22 mouse cellular contexts compared by ENCODE assay signal in genomic region chr13:31622371-31622770, GRCm38 (mm10). TPM values are rescaled to one million over a fixed set of nuclear protein-coding genes. Genes with fewer than 3 reads are reported as not detected.
DNase-seq lines count a peak whose midpoint lies in the region; ATAC-seq and TF ChIP-seq lines count a peak whose summit lies in the region.
"Had no signal": no experiment of that assay in that cellular context is flagged by ENCODE, and none has a peak within 500 bp of the region (broad histone marks: within the 10 kb centered on the region; RNA-seq: fewer than 3 reads in every experiment).

No protein-coding gene starts in this region.

- H3K4me2 ChIP-seq in limb, embryonic 11.5 days (ENCODE audit: low read depth, severe bottlenecking) = no peak overlapping the region
- H3K4me2 ChIP-seq in embryonic facial prominence, embryonic 14.5 days (ENCODE audit: low read depth, low read length) = 0 out of 2 replicates have a peak overlapping the region, but pooled peaks have one; percentile 18
- 0 out of 2 replicates have a peak overlapping the region, but pooled peaks have one; percentile 13 for H3K4me2 ChIP-seq in intestine, postnatal 0 days (replicated peaks; ENCODE audit: low read depth)
- H3K4me2 ChIP-seq: forebrain, embryonic 13.5 days; heart, embryonic 12.5 days; hindbrain, embryonic 12.5 days had no signal

- no peak overlapping the region for H3K9ac ChIP-seq in limb, embryonic 11.5 days (ENCODE audit: low read length)
- no peak overlapping the region for H3K9ac ChIP-seq in embryonic facial prominence, embryonic 14.5 days (ENCODE audit: low read depth, low read length)
- no peak overlapping the region for H3K9ac ChIP-seq in intestine, postnatal 0 days (ENCODE audit: low read depth, low read length)
- H3K9ac ChIP-seq: forebrain, embryonic 13.5 days; forebrain, postnatal 0 days; heart, embryonic 12.5 days; hindbrain, embryonic 12.5 days had no signal

- peak; percentile 1 for DNase-seq in embryo, embryonic 11 days
- no peak for DNase-seq in embryo, embryonic 10 days (ENCODE audit: low spot score)
- peak; percentile 29 for DNase-seq in limb, embryonic 11.5 days (ENCODE audit: low spot score)
- DNase-seq in limb, embryonic 10.5 days (ENCODE audit: low spot score) = no peak
- DNase-seq in embryonic facial prominence, embryonic 14.5 days (ENCODE audit: low spot score) = no peak
- DNase-seq in heart, postnatal 36 days = no peak
- DNase-seq in layer of hippocampus, postnatal 36 days = no peak
- DNase-seq: adrenal gland, adult 8-10 months; adrenal gland, postnatal 36 days; B cell, adult 2 months; cerebellum, adult 2 months; cerebellum, postnatal 10 days; forebrain, postnatal 0 days; gastrocnemius, postnatal 25 days had no signal

- H3K9me3 ChIP-seq in limb, embryonic 11.5 days (ENCODE audit: control insufficient read depth, low read length) = no peaks in the 10 kb centered on the region
- H3K9me3 ChIP-seq in limb, embryonic 10.5 days (replicated peaks) = no peaks in the 10 kb centered on the region
- H3K9me3 ChIP-seq in embryonic facial prominence, embryonic 14.5 days (ENCODE audit: control insufficient read depth, low read length) = no peaks in the 10 kb centered on the region
- H3K9me3 ChIP-seq in intestine, postnatal 0 days (ENCODE audit: control insufficient read depth) = no peaks in the 10 kb centered on the region
- H3K9me3 ChIP-seq: forebrain, embryonic 13.5 days; heart, embryonic 12.5 days; hindbrain, embryonic 12.5 days had no signal

- no peaks in the 10 kb centered on the region for H3K36me3 ChIP-seq in limb, embryonic 11.5 days (ENCODE audit: control insufficient read depth, insufficient read depth, low read length)
- H3K36me3 ChIP-seq in limb, embryonic 10.5 days = no peaks in the 10 kb centered on the region
- H3K36me3 ChIP-seq in embryonic facial prominence, embryonic 14.5 days (ENCODE audit: control insufficient read depth, insufficient read depth, low read length) = no peaks in the 10 kb centered on the region
- H3K36me3 ChIP-seq in intestine, postnatal 0 days (ENCODE audit: control insufficient read depth, insufficient read depth) = no peaks in the 10 kb centered on the region
- H3K36me3 ChIP-seq: G1E; heart, embryonic 12.5 days; hindbrain, embryonic 12.5 days had no signal

- ATAC-seq in limb, embryonic 11.5 days (ENCODE audit: insufficient number of reproducible peaks, low FRiP score, low TSS enrichment, low read depth) = no peak
- no peak for ATAC-seq in embryonic facial prominence, embryonic 14.5 days (ENCODE audit: low read depth)
- ATAC-seq in intestine, postnatal 0 days = no peak
- ATAC-seq: CD4-positive, CD25-positive, alpha-beta regulatory T cell, adult 4 months; forebrain, embryonic 13.5 days; forebrain, postnatal 0 days; hindbrain, embryonic 16.5 days had no signal

- WGBS in limb, embryonic 11.5 days = under 1% methylated on average over 3 of the region's 3 CpGs
- WGBS in limb, embryonic 10.5 days = 3% methylated on average over 3 of the region's 3 CpGs
- 8% methylated on average over 3 of the region's 3 CpGs for WGBS in embryonic facial prominence, embryonic 14.5 days
- 22% methylated on average over 3 of the region's 3 CpGs for WGBS in intestine, postnatal 0 days

- intact Hi-C loops in heart, postnatal 36 days (cut with DNase I) = no loop called here

- peaks cover 90% of the 10 kb centered on the region for H3K27me3 ChIP-seq in limb, embryonic 11.5 days (ENCODE audit: control insufficient read depth, insufficient read depth, low read length)
- peaks cover 100% of the 10 kb centered on the region for H3K27me3 ChIP-seq in limb, embryonic 10.5 days (ENCODE audit: low read depth, poor library complexity, severe bottlenecking)
- peaks cover 99% of the 10 kb centered on the region for H3K27me3 ChIP-seq in embryonic facial prominence, embryonic 14.5 days (replicated peaks; ENCODE audit: control insufficient read depth, insufficient read depth, low read length)
- H3K27me3 ChIP-seq in intestine, postnatal 0 days (replicated peaks; ENCODE audit: control insufficient read depth, insufficient read depth, low read length) = peaks cover 98% of the 10 kb centered on the region

- TF ChIP-seq CTCF in intestine, postnatal 0 days (IDR thresholded peaks at IDR 0.05; ENCODE audit: low read depth) = no peak

- no peak overlapping the region for H3K4me3 ChIP-seq in limb, embryonic 11.5 days (ENCODE audit: low read depth, low read length)
- no peak overlapping the region for H3K4me3 ChIP-seq in limb, embryonic 10.5 days
- H3K4me3 ChIP-seq in embryonic facial prominence, embryonic 14.5 days (ENCODE audit: low read depth, low read length) = no peak overlapping the region
- H3K4me3 ChIP-seq in intestine, postnatal 0 days (ENCODE audit: low read depth, low read length) = no peak overlapping the region
- H3K4me3 ChIP-seq: forebrain, embryonic 13.5 days; heart, embryonic 12.5 days; hindbrain, embryonic 12.5 days had no signal

- peaks cover 30% of the 10 kb centered on the region for H3K4me1 ChIP-seq in limb, embryonic 11.5 days (ENCODE audit: control insufficient read depth, insufficient read depth, low read length)
- peaks cover 51% of the 10 kb centered on the region for H3K4me1 ChIP-seq in limb, embryonic 10.5 days
- peaks cover 4% of the 10 kb centered on the region; the same call in 1 of the 2 replicates for H3K4me1 ChIP-seq in embryonic facial prominence, embryonic 14.5 days (ENCODE audit: control insufficient read depth, insufficient read depth, low read length)
- H3K4me1 ChIP-seq in intestine, postnatal 0 days (replicated peaks; ENCODE audit: control insufficient read depth, insufficient read depth, low read length) = no peaks in the 10 kb centered on the region

- no peak overlapping the region for H3K27ac ChIP-seq in limb, embryonic 11.5 days (replicated peaks; ENCODE audit: low read depth, low read length)
- H3K27ac ChIP-seq in limb, embryonic 10.5 days = no peak overlapping the region
- no peak overlapping the region for H3K27ac ChIP-seq in embryonic facial prominence, embryonic 14.5 days (replicated peaks; ENCODE audit: low read depth, low read length)
- H3K27ac ChIP-seq in intestine, postnatal 0 days (ENCODE audit: low read depth, low read length) = no peak overlapping the region
- H3K27ac ChIP-seq: forebrain, embryonic 13.5 days; hindbrain, embryonic 12.5 days had no signal

RNA-seq across cellular contexts. Expression of gene Foxf2, which starts 3.2 kb away (rescaled TPM):
- 0.20 and 0.71 TPM in 2 replicates for polyA plus RNA-seq in limb, embryonic 11.5 days (2014; fragmentation: Nextera tagmentation; extraction: Ambion mirVana)
- polyA plus RNA-seq in limb, embryonic 10.5 days (2016; fragmentation: Nextera tagmentation; extraction: Ambion mirVana) = 0.44 and 0.75 TPM in 2 replicates
- polyA plus RNA-seq in embryonic facial prominence, embryonic 14.5 days (2014; fragmentation: Nextera tagmentation; extraction: Ambion mirVana) = 5.1 and 5.3 TPM in 2 replicates
- 9.3 and 10.6 TPM in 2 replicates for polyA plus RNA-seq in intestine, postnatal 0 days (2015; fragmentation: Nextera tagmentation; extraction: Ambion mirVana)
- under 1 TPM in 1 of 2 experiments, not detected in 1; 0.19 TPM for total RNA-seq in heart, postnatal 36 days (2021)
- total RNA-seq in layer of hippocampus, postnatal 36 days (2021) = 1 to 10 TPM; 4.7 to 4.8 TPM
- total RNA-seq: adrenal gland, adult 8-10 months; adrenal gland, postnatal 36 days; gastrocnemius, postnatal 25 days; granulocyte monocyte progenitor cell, adult 5-6 weeks had no signal
- polyA plus RNA-seq: CD4-positive, CD25-positive, alpha-beta regulatory T cell, adult 4 months; G1E; heart, embryonic 12.5 days had no signal

Comparison
In these comparisons a context has a peak if more than half of its experiments do, and no peak if none do; other contexts are left out.
1. DNase-seq: peak in embryo, embryonic 11 days (single experiment) and limb, embryonic 11.5 days (single experiment); none in embryo, embryonic 10 days (single experiment), limb, embryonic 10.5 days (single experiment), embryonic facial prominence, embryonic 14.5 days (single experiment), heart, postnatal 36 days (0 of 2) and layer of hippocampus, postnatal 36 days (0 of 2).